8 mouse cellular contexts compared by ENCODE assay signal in genomic region chr10:75703504-75703903, GRCm38 (mm10). TPM values are rescaled to one million over a fixed set of nuclear protein-coding genes. Genes with fewer than 3 reads are reported as not detected.
DNase-seq lines count a peak whose midpoint lies in the region; ATAC-seq and TF ChIP-seq lines count a peak whose summit lies in the region.

No protein-coding gene starts in this region.

- H3K9me3 ChIP-seq in hindbrain, postnatal 0 days (ENCODE audit: low read length) = no peaks in the 10 kb centered on the region
- no peaks in the 10 kb centered on the region for H3K9me3 ChIP-seq in neural tube, embryonic 15.5 days (replicated peaks)

- H3K4me1 ChIP-seq in hindbrain, postnatal 0 days (ENCODE audit: insufficient read depth, low read length) = peaks cover 10% of the 10 kb centered on the region; the same call in 1 of the 2 replicates
- H3K4me1 ChIP-seq in neural tube, embryonic 15.5 days = peaks cover 26% of the 10 kb centered on the region

- no peak overlapping the region for H3K4me2 ChIP-seq in hindbrain, postnatal 0 days (ENCODE audit: low read depth, low read length)
- H3K4me2 ChIP-seq in neural tube, embryonic 15.5 days = no peak overlapping the region

- peak; percentile 60 for TF ChIP-seq CTCF in layer of hippocampus, adult 2 months (conservative IDR thresholded peaks at IDR 0.05)
- TF ChIP-seq CTCF in hindbrain, postnatal 0 days (IDR thresholded peaks at IDR 0.05; ENCODE audit: low read depth) = peak; percentile 72

- no peak for ATAC-seq in hindbrain, postnatal 0 days
- ATAC-seq in neural tube, embryonic 15.5 days (ENCODE audit: low FRiP score) = no peak

- WGBS in hindbrain, postnatal 0 days = 55% methylated on average over 1 of the region's 1 CpGs
- WGBS in neural tube, embryonic 15.5 days = 61% methylated on average over 1 of the region's 1 CpGs

- no peaks in the 10 kb centered on the region for H3K27me3 ChIP-seq in hindbrain, postnatal 0 days (ENCODE audit: insufficient read depth, low read length)
- no peaks in the 10 kb centered on the region for H3K27me3 ChIP-seq in neural tube, embryonic 15.5 days (replicated peaks)

- no peak overlapping the region for H3K4me3 ChIP-seq in layer of hippocampus, adult 2 months
- H3K4me3 ChIP-seq in hindbrain, postnatal 0 days (ENCODE audit: low read length) = no peak overlapping the region
- no peak overlapping the region for H3K4me3 ChIP-seq in neural tube, embryonic 15.5 days (replicated peaks)

- H3K9ac ChIP-seq in hindbrain, postnatal 0 days (replicated peaks; ENCODE audit: low read length) = 0 out of 2 replicates have a peak overlapping the region, but pooled peaks have one; percentile 17
- no peak overlapping the region for H3K9ac ChIP-seq in neural tube, embryonic 15.5 days (replicated peaks)

- peaks cover 22% of the 10 kb centered on the region; the same call in 1 of the 2 replicates for H3K36me3 ChIP-seq in hindbrain, postnatal 0 days (ENCODE audit: insufficient read depth, low read length)
- peaks cover 30% of the 10 kb centered on the region for H3K36me3 ChIP-seq in neural tube, embryonic 15.5 days

- peak overlapping the region; percentile 76 for H3K27ac ChIP-seq in layer of hippocampus, adult 2 months
- peak overlapping the region; percentile 80 for H3K27ac ChIP-seq in hindbrain, postnatal 0 days
- H3K27ac ChIP-seq in neural tube, embryonic 15.5 days (replicated peaks) = peak overlapping the region; percentile 78

- peak; percentile 35 for DNase-seq in cerebellum, adult 11-12 months
- no peak for DNase-seq in cerebellum, adult 11 months
- DNase-seq in layer of hippocampus, adult 2 months (ENCODE audit: low spot score in 2 of 2) = no peak
- DNase-seq in layer of hippocampus, adult 11-12 months (ENCODE audit: low spot score) = no peak
- DNase-seq in hindbrain, postnatal 0 days (ENCODE audit: low spot score) = peak; percentile 69
- no peak for DNase-seq in thymus, postnatal 4 days
- no peak for DNase-seq in thymus, postnatal 25 days

RNA-seq across cellular contexts. Expression of gene Susd2, which starts 59.7 kb away (rescaled TPM):
- 1 to 10 TPM; 2.1 TPM for total RNA-seq in layer of hippocampus, adult 2 months (2021)
- 14.4 and 14.9 TPM in 2 replicates for total RNA-seq in hindbrain, postnatal 0 days (2014; rRNA removed)
- polyA plus RNA-seq in hindbrain, postnatal 0 days (2015; fragmentation: Nextera tagmentation; extraction: Ambion mirVana) = 11.2 and 11.4 TPM in 2 replicates
- 16.0 and 16.9 TPM in 2 replicates for polyA plus RNA-seq in neural tube, embryonic 15.5 days (2015; fragmentation: Nextera tagmentation; extraction: Ambion mirVana)

Comparison
In these comparisons a context has a peak if more than half of its experiments do, and no peak if none do; other contexts are left out.
1. DNase-seq: peak in cerebellum, adult 11-12 months (single experiment) and hindbrain, postnatal 0 days (single experiment); none in cerebellum, adult 11 months (single experiment), layer of hippocampus, adult 2 months (0 of 2), layer of hippocampus, adult 11-12 months (single experiment), thymus, postnatal 4 days (single experiment) and thymus, postnatal 25 days (single experiment).
2. Peak in every context shown above with its lines, with median percentiles within 50 percentile points of each other: H3K27ac ChIP-seq.